Mouse (Mus musculus) liver, embryonic 15.5 days (tissue): ENCODE data around the gene H2afy2. TPM values are rescaled to one million over a fixed set of nuclear protein-coding genes. Genes with fewer than 3 reads are reported as not detected.
A peak's percentile ranks its signal among the peaks of the same experiment; 100 is the strongest.

Experiments used
- ATAC-seq: fragments of 200-750 bp; cut with Nextera tagmentation; 2 replicates; pipeline ENCODE4 v1.8.0; 2017; ENCODE audit warnings: moderate number of reproducible peaks, mild to moderate bottlenecking, moderate library complexity; ENCODE audit not compliant: insufficient read depth
- H3K27ac ChIP-seq: fragments of 300-500 bp; sonication (generic); replicated peaks from 2 replicates; pipeline ENCODE4 v1.5.1; 2015; ENCODE audit warnings: mild to moderate bottlenecking, inconsistent platforms
- H3K27me3 ChIP-seq: fragments of 300-500 bp; sonication (generic); 2 replicates; pipeline ENCODE4 v1.6.1; 2015; ENCODE audit warnings: mild to moderate bottlenecking, inconsistent platforms
- H3K36me3 ChIP-seq: fragments of 300-500 bp; sonication (generic); replicated peaks from 2 replicates; pipeline ENCODE4 v1.6.1; 2015; ENCODE audit warnings: moderate library complexity, mild to moderate bottlenecking, inconsistent platforms
- H3K4me1 ChIP-seq: fragments of 300-500 bp; sonication (generic); replicated peaks from 2 replicates; pipeline ENCODE4 v1.6.1; 2015; ENCODE audit warnings: inconsistent platforms
- H3K4me2 ChIP-seq: fragments of 300-500 bp; sonication (generic); 2 replicates; pipeline ENCODE4 v1.6.1; 2015; ENCODE audit warnings: moderate library complexity, mild to moderate bottlenecking, inconsistent platforms
- H3K4me3 ChIP-seq: fragments of 300-500 bp; sonication (generic); replicated peaks from 2 replicates; pipeline ENCODE4 v1.5.1; 2015; ENCODE audit warnings: mild to moderate bottlenecking, inconsistent platforms
- H3K9ac ChIP-seq: fragments of 300-500 bp; sonication (generic); 2 replicates; pipeline ENCODE4 v1.6.1; 2015; ENCODE audit warnings: moderate library complexity, mild to moderate bottlenecking, inconsistent platforms
- H3K9me3 ChIP-seq: fragments of 300-500 bp; sonication (generic); replicated peaks from 2 replicates; pipeline ENCODE4 v1.6.1; 2016; ENCODE audit warnings: inconsistent platforms
- WGBS: fragments of 180-500 bp; shearing (Covaris S2); methylation state at CpG from one replicate; pipeline ENCODE4 v1.1.7; 2015; ENCODE audit warnings: mixed read lengths; ENCODE audit not compliant: insufficient replicate concordance; 5-methylcytosine and 5-hydroxymethylcytosine counted together
- microRNA-seq: library from miRNA; unstranded; fragments of <30 nt; microRNA quantifications from one replicate; pipeline ENCODE4, GENCODE M21; 2016
- polyA plus RNA-seq: library from polyadenylated mRNA; unstranded; fragments of >200 nt; fragmentation: Nextera tagmentation; extraction: Ambion mirVana; gene quantifications from 2 replicates; pipeline ENCODE4 v1.2.1, GENCODE M21; 2015

Gene H2afy2
- polyA plus RNA-seq, 1 experiment from 2014 or later = 3.5 TPM

GRCm38 (mm10) chr10:61697028-61697427 lies 86.9 kb downstream of the H2afy2 start:
- no peak for ATAC-seq
- H3K27me3 ChIP-seq = no peaks in the 10 kb centered on the region
- H3K4me2 ChIP-seq = peak overlapping the region; percentile 98
- peaks cover 29% of the 10 kb centered on the region for H3K4me1 ChIP-seq
- no peak overlapping the region for H3K27ac ChIP-seq
- peak overlapping the region; percentile 90 for H3K4me3 ChIP-seq
- H3K36me3 ChIP-seq = peaks cover 32% of the 10 kb centered on the region
- WGBS = 73% methylated on average over 2 of the region's 2 CpGs
- no peaks in the 10 kb centered on the region for H3K9me3 ChIP-seq
- H3K9ac ChIP-seq = peak overlapping the region; percentile 78; the same call in 1 of the 2 replicates

- no peaks in the 10 kb centered on the region for H3K9me3 ChIP-seq
- H3K4me3 ChIP-seq = peak overlapping the region; percentile 90
- no peaks in the 10 kb centered on the region for H3K27me3 ChIP-seq
- peak overlapping the region; percentile 78 for H3K9ac ChIP-seq
- peaks cover 31% of the 10 kb centered on the region for H3K36me3 ChIP-seq
- H3K4me2 ChIP-seq = peak overlapping the region; percentile 98
- peak overlapping the region; percentile 70; the same call in 1 of the 2 replicates for H3K27ac ChIP-seq
- peaks cover 29% of the 10 kb centered on the region for H3K4me1 ChIP-seq
- no peak for ATAC-seq
- WGBS = 6% methylated on average over 19 of the region's 19 CpGs
These were observed 87.5 kb downstream of the H2afy2 start for GRCm38 (mm10) chr10:61696560-61696823.

GRCm38 (mm10) chr10:61695703-61696559 lies 88.0 kb downstream of the H2afy2 start:
- H3K27me3 ChIP-seq = no peaks in the 10 kb centered on the region
- H3K36me3 ChIP-seq = peaks cover 32% of the 10 kb centered on the region
- H3K4me1 ChIP-seq = peaks cover 29% of the 10 kb centered on the region
- H3K4me3 ChIP-seq = peak overlapping the region; percentile 90
- no peaks in the 10 kb centered on the region for H3K9me3 ChIP-seq
- under 1% methylated on average over 111 of the region's 111 CpGs for WGBS
- peak overlapping the region; percentile 98 for H3K4me2 ChIP-seq
- H3K27ac ChIP-seq = peak overlapping the region; percentile 70
- peak; percentile 59 for ATAC-seq
- peak overlapping the region; percentile 78 for H3K9ac ChIP-seq

DNA sequence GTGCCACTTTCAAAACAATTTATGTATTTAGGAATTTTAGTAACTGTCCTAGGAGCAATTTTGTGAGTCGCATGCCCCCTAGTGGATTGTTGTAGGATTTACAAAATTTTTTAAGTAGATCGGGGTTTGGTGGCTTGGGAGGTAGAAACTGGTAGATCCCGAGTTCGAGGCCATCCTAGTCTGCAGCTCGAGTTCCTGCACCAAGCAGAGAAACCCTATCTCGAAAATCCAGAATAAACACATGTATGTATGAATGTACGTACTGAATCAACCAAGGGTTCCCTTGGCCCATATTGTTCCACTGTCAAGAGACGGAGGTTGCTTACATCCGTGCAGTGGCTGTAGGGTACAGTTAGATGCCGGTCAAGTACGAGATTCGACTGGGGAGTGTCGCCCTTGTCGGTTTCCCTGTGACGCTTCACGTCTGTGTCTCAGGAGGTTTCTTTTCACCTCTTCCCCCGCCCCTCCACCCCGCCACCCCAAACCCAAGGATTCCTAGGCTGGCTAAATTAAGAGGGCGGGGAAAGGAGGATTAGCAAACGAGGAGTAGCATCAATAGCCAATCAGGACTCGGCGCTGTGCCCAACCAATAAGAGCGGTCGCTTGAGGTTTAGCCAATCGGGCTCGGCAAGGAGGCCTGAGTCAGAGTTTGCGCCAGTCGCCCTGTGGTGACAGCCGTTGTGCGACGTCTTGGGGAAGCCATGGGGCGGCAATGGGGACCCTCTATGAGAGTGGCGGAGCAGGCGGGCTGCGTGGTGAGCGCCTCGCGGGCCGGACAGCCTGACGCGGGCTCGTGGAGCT lies 88.9 kb downstream of the H2afy2 start, which contains the start of gene Tysnd1:
Gene Tysnd1 (plus strand): TSS at position 645 of the 801 bp plus-strand sequence.
- under 1% methylated on average over 42 of the region's 42 CpGs for WGBS
- H3K27me3 ChIP-seq = no peaks in the 10 kb centered on the region
- ATAC-seq = peak; percentile 94
- peaks cover 29% of the 10 kb centered on the region for H3K4me1 ChIP-seq
- H3K4me3 ChIP-seq = peak within 1 kb of the TSS; percentile 90
- H3K4me2 ChIP-seq = peak within 1 kb of the TSS; percentile 98
- H3K9me3 ChIP-seq = no peaks in the 10 kb centered on the region
- peaks cover 37% of the 10 kb centered on the region for H3K36me3 ChIP-seq
- H3K27ac ChIP-seq = peak within 1 kb of the TSS; percentile 70
- peak within 1 kb of the TSS; percentile 78 for H3K9ac ChIP-seq

DNA sequence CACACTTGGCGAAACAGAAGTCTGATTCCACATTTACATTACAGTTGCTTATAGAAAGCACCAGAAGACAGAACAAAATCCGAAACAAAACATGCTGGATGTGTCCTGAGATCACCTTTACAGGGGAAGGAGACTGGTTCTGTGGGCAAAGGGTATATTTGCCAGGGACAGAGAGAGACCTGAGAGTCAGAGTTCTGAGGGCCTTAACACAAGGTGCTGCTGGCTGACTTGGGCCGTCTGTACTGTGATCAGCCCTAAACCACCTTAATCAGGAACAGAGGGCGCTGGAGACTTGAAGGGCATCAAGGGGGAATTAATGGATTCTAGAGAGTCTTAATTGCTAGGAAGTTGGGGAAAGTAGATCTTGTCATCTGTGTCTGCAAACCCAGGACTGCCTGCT lies 90.4 kb downstream of the H2afy2 start:
- ATAC-seq = no peak

DNA sequence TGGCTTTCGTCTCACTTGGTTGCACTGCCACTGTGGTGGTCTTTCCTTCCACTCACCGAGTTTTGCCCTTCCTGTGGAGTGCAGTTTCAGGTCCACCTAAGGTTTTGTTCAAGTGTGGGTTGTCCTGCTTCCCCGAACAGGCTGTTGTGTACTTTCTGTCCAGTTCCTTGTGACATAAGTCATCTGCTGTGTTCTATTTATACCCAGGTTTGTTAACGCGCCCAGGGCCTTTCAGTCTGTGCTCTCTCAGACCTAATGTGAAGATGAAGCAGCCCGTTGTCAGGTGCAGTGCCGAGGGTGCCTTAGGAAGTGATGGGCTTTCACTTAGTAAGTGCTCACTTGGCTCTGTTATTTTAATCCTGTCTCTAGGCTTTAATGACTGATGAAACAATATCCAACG lies 94.5 kb downstream of the H2afy2 start:
- Histone ChIP-seq H3K9me3 (no peaks in the 10 kb centered on the region), H3K27ac (no peak overlapping the region), H3K4me2 (no peak overlapping the region), H3K27me3 (no peaks in the 10 kb centered on the region), H3K4me1 (no peaks in the 10 kb centered on the region), H3K36me3 (peaks cover 86% of the 10 kb centered on the region), H3K4me3 (no peak overlapping the region), H3K9ac (no peak overlapping the region)
- no peak for ATAC-seq
- WGBS = 75% methylated on average over 8 of the region's 8 CpGs

More for the DNA sequence above, 90.4 kb downstream of the H2afy2 start:
- no peaks in the 10 kb centered on the region for H3K27me3 ChIP-seq
- peaks cover 46% of the 10 kb centered on the region for H3K36me3 ChIP-seq
- no peaks in the 10 kb centered on the region for H3K9me3 ChIP-seq
- no peak overlapping the region for H3K27ac ChIP-seq
- WGBS = 66% methylated on average over 4 of the region's 4 CpGs
- peaks cover 29% of the 10 kb centered on the region for H3K4me1 ChIP-seq
- H3K4me2 ChIP-seq = no peak overlapping the region
- H3K4me3 ChIP-seq = no peak overlapping the region
- H3K9ac ChIP-seq = no peak overlapping the region

Small RNAs within 50 kb of the gene (microRNA-seq; reads per million reads assigned to microRNA genes)
- gene Mir5108 = not detected

Other genes starting within 250 kb of the H2afy2 start
- gene Npffr1, start 188.7 kb downstream of the H2afy2 start, polyA plus RNA-seq = not detected in 2 replicates
- 91.9 and 92.6 TPM in 2 replicates for gene Ppa1, start 135.6 kb downstream of the H2afy2 start, polyA plus RNA-seq
- 66.5 and 73.0 TPM in 2 replicates for gene Sar1a, start 103.8 kb downstream of the H2afy2 start, polyA plus RNA-seq
- 17.6 and 22.1 TPM in 2 replicates for gene Tysnd1, start 88.6 kb downstream of the H2afy2 start, polyA plus RNA-seq
- gene Aifm2, start 68.9 kb downstream of the H2afy2 start, polyA plus RNA-seq = 4.4 TPM in 2 replicates
- gene Col13a1, start 195.0 kb upstream of the H2afy2 start, polyA plus RNA-seq = 1.0 and 1.2 TPM in 2 replicates